25 mouse cellular contexts compared by ENCODE assay signal in the genomic region with DNA sequence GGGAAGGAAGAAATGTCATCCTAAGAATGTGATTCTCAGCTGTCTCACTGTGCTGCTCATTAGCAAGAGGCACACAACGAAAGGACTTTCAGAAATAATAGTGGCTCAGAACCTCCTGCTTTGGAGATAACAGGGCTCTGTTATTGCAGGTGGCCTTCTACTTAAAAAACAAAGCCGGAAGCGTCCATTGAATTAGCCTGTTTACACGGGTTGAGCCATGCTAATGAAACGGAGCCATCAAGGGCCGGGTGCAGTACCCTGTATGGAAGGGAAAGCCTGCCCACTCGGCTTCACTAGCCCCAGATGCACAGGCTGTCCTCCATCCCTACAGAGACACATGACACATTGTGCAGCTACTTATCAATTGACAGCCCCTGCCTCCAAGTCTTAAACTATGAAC. TPM values are rescaled to one million over a fixed set of nuclear protein-coding genes. Genes with fewer than 3 reads are reported as not detected.
DNase-seq lines count a peak whose midpoint lies in the region; ATAC-seq and TF ChIP-seq lines count a peak whose summit lies in the region.
"Had no signal": no experiment of that assay in that cellular context is flagged by ENCODE, and none has a peak within 500 bp of the region (broad histone marks: within the 10 kb centered on the region; RNA-seq: fewer than 3 reads in every experiment).

No protein-coding gene starts in this region.

- H3K4me2 ChIP-seq in midbrain, embryonic 11.5 days, result no peak overlapping the region
- no peak overlapping the region for H3K4me2 ChIP-seq in midbrain, postnatal 0 days (ENCODE audit: low read depth, low read length, poor library complexity, severe bottlenecking)
- H3K4me2 ChIP-seq: heart, embryonic 13.5 days; hindbrain, embryonic 15.5 days; intestine, embryonic 15.5 days had no signal

- intact Hi-C loops in gastrocnemius, adult 2 months (cut with DNase I), result no loop called here
- intact Hi-C loops in gastrocnemius, postnatal 14 days (cut with DNase I; ENCODE audit: low total_unique reads), result no loop called here

- H3K27ac ChIP-seq in gastrocnemius, adult 2 months, result peak overlapping the region; percentile 65
- no peak overlapping the region for H3K27ac ChIP-seq in midbrain, embryonic 11.5 days (ENCODE audit: low read depth, low read length)
- H3K27ac ChIP-seq in midbrain, postnatal 0 days (ENCODE audit: low read depth, low read length), result no peak overlapping the region
- H3K27ac ChIP-seq: heart, embryonic 13.5 days; hindbrain, embryonic 15.5 days; intestine, embryonic 15.5 days; macrophage had no signal

- no peaks in the 10 kb centered on the region for H3K27me3 ChIP-seq in midbrain, embryonic 11.5 days (ENCODE audit: control insufficient read depth, insufficient read depth, low read length)
- no peaks in the 10 kb centered on the region for H3K27me3 ChIP-seq in midbrain, postnatal 0 days (ENCODE audit: insufficient read depth, low read length)
- H3K27me3 ChIP-seq: hindbrain, embryonic 15.5 days; intestine, embryonic 15.5 days had no signal

- H3K4me1 ChIP-seq in midbrain, embryonic 11.5 days (ENCODE audit: control insufficient read depth, insufficient read depth, low read length), result no peaks in the 10 kb centered on the region
- no peaks in the 10 kb centered on the region for H3K4me1 ChIP-seq in midbrain, postnatal 0 days (ENCODE audit: insufficient read depth, low read length)

- H3K9me3 ChIP-seq in midbrain, embryonic 11.5 days (ENCODE audit: control insufficient read depth, low read length), result no peaks in the 10 kb centered on the region
- H3K9me3 ChIP-seq in midbrain, postnatal 0 days (ENCODE audit: low read length), result no peaks in the 10 kb centered on the region
- H3K9me3 ChIP-seq: heart, embryonic 13.5 days; hindbrain, embryonic 15.5 days; intestine, embryonic 15.5 days had no signal

- DNase-seq in gastrocnemius, adult 2 months, result no peak
- no peak for DNase-seq in gastrocnemius, postnatal 14 days
- peak; percentile 75 for DNase-seq in midbrain, embryonic 11.5 days (ENCODE audit: low spot score, missing footprints)
- no peak for DNase-seq in midbrain, postnatal 0 days (ENCODE audit: low spot score)
- DNase-seq in R1 (ENCODE audit: low read depth, low spot score), result peak; percentile 24
- peak; percentile 38 for DNase-seq in testis, postnatal 14 days (ENCODE audit: low spot score)
- DNase-seq in right cerebral cortex, postnatal 4 days, result no peak
- DNase-seq: adrenal gland, postnatal 14 days; B cell, adult 2 months; cerebellum, adult 9-11 months; gastrocnemius, postnatal 25 days; kidney, adult 9 months; kidney, postnatal 14 days; left cerebral cortex, postnatal 4 days; liver; spleen, adult 18-20 months; thymus, postnatal 25 days had no signal

- no peak overlapping the region for H3K4me3 ChIP-seq in gastrocnemius, adult 2 months
- H3K4me3 ChIP-seq in midbrain, embryonic 11.5 days (ENCODE audit: low read depth, low read length), result no peak overlapping the region
- H3K4me3 ChIP-seq in midbrain, postnatal 0 days (ENCODE audit: low read depth, low read length), result no peak overlapping the region
- H3K4me3 ChIP-seq: heart, embryonic 13.5 days; hindbrain, embryonic 15.5 days; intestine, embryonic 15.5 days had no signal

- no peaks in the 10 kb centered on the region for H3K36me3 ChIP-seq in midbrain, embryonic 11.5 days (ENCODE audit: control insufficient read depth, insufficient read depth, low read length)
- H3K36me3 ChIP-seq in midbrain, postnatal 0 days (ENCODE audit: insufficient read depth, low read length), result no peaks in the 10 kb centered on the region
- H3K36me3 ChIP-seq: heart, embryonic 13.5 days; hindbrain, embryonic 15.5 days; intestine, embryonic 15.5 days had no signal

- TF ChIP-seq CTCF in gastrocnemius, adult 2 months (IDR thresholded peaks at IDR 0.05), result no peak
- no peak for TF ChIP-seq CTCF in midbrain, postnatal 0 days (IDR thresholded peaks at IDR 0.05)

- ATAC-seq in midbrain, embryonic 11.5 days (ENCODE audit: low FRiP score), result no peak
- no peak for ATAC-seq in midbrain, postnatal 0 days (ENCODE audit: low FRiP score)
- ATAC-seq: forebrain, embryonic 14.5 days; intestine, embryonic 15.5 days; midbrain, embryonic 16.5 days had no signal

- no peak overlapping the region for H3K9ac ChIP-seq in midbrain, embryonic 11.5 days (ENCODE audit: low read length)
- no peak overlapping the region for H3K9ac ChIP-seq in midbrain, postnatal 0 days (replicated peaks; ENCODE audit: low read length, poor library complexity, severe bottlenecking)
- H3K9ac ChIP-seq: heart, embryonic 13.5 days; hindbrain, embryonic 15.5 days; intestine, embryonic 15.5 days had no signal

- WGBS in midbrain, embryonic 11.5 days, result 19% methylated on average over 7 of the region's 7 CpGs
- WGBS in midbrain, postnatal 0 days, result 17% methylated on average over 7 of the region's 7 CpGs

RNA-seq across cellular contexts. Expression of a gene that starts 13.5 kb away (rescaled TPM):
- total RNA-seq in gastrocnemius, adult 2 months (2021), result 1 to 10 TPM; 3.4 to 4.9 TPM
- 1 to 10 TPM; 1.3 to 3.7 TPM for total RNA-seq in gastrocnemius, postnatal 14 days (2021)
- polyA plus RNA-seq in midbrain, embryonic 11.5 days (2014; fragmentation: Nextera tagmentation; extraction: Ambion mirVana), result 0.51 and 0.74 TPM in 2 replicates
- 33.6 and 36.9 TPM in 2 replicates for total RNA-seq in midbrain, postnatal 0 days (2014; rRNA removed)
- 18.7 and 23.4 TPM in 2 replicates for polyA plus RNA-seq in midbrain, postnatal 0 days (2015; fragmentation: Nextera tagmentation; extraction: Ambion mirVana)
- total RNA-seq: common myeloid progenitor, adult 5-6 weeks; MEL had no signal
- polyA plus RNA-seq: macrophage had no signal

Comparison
In these comparisons a context has a peak if more than half of its experiments do, and no peak if none do; other contexts are left out.
1. DNase-seq: peak in midbrain, embryonic 11.5 days (single experiment), R1 (single experiment) and testis, postnatal 14 days (single experiment); none in gastrocnemius, adult 2 months (single experiment), gastrocnemius, postnatal 14 days (single experiment), midbrain, postnatal 0 days (single experiment) and right cerebral cortex, postnatal 4 days (single experiment).